Mouse (Mus musculus): ENCODE results near the gene Nos1. TPM values are rescaled to one million over a fixed set of nuclear protein-coding genes. Genes with fewer than 3 reads are reported as not detected.

Gene Nos1
- polyA plus RNA-seq, 1 experiment, result 0.06 TPM

DNA sequence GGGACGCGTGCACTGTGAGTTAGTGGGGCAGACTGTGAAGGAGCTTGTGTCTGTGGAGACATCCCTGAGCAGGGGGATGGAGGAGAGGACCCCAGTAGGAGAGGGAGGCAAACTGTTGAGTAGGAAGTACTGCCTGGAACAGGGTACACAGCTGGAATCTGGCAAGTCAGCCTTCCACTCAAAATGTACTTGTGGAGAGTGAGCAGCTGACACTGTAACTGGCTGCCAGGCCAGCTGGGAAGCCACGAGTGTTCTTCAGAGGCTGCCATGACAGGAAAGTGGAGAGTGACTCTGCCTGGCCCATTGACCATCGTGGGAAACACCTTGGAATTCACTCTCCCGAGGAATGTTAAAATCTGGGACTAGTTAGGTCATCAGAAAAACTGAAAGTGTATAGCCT lies 201.1 kb downstream of the Nos1 start:
- Histone ChIP-seq H3K4me3 (replicated peaks) (no peak overlapping the region), H3K36me3 (replicated peaks; ENCODE audit: low read length) (peaks cover 83% of the 10 kb centered on the region), H3K9me3 (no peaks in the 10 kb centered on the region), H3K27me3 (replicated peaks) (peaks cover 7% of the 10 kb centered on the region), H3K4me1 (peaks cover 20% of the 10 kb centered on the region)
- TF ChIP-seq FLI1 (IDR thresholded peaks at IDR 0.05; ENCODE audit: low read length), result no peak
- no peak for TF ChIP-seq GATA1 (IDR thresholded peaks at IDR 0.05; ENCODE audit: borderline replicate concordance, low read length)

DNA sequence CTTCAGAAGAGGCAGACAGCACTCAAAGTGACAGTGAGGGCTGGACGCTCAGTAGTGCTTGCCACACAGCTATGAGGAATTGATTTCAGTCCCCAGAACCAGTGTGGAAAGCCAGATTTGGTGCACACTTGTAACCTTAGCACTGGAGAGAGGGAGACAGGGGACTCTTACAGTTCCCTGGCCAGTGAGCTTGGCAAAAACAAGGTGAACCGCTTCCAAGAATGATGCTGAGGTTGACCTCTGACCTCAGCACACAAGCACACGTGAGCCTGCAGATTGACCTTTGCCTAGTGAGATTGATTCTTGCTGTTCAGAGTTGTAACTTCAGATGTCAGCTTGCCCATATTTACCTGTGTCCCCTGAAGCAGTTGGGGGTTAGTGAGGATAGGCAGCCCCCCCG lies 205.5 kb downstream of the Nos1 start:
- Histone ChIP-seq H3K36me3 (replicated peaks; ENCODE audit: low read length) (peaks cover 96% of the 10 kb centered on the region), H3K4me1 (peaks cover 7% of the 10 kb centered on the region; the same call in 1 of the 2 replicates), H3K27me3 (replicated peaks) (no peaks in the 10 kb centered on the region), H3K4me3 (replicated peaks) (no peak overlapping the region), H3K9me3 (no peaks in the 10 kb centered on the region)
- TF ChIP-seq GATA1 (IDR thresholded peaks at IDR 0.05; ENCODE audit: borderline replicate concordance, low read length) (no peak), FLI1 (IDR thresholded peaks at IDR 0.05; ENCODE audit: low read length) (no peak)

DNA sequence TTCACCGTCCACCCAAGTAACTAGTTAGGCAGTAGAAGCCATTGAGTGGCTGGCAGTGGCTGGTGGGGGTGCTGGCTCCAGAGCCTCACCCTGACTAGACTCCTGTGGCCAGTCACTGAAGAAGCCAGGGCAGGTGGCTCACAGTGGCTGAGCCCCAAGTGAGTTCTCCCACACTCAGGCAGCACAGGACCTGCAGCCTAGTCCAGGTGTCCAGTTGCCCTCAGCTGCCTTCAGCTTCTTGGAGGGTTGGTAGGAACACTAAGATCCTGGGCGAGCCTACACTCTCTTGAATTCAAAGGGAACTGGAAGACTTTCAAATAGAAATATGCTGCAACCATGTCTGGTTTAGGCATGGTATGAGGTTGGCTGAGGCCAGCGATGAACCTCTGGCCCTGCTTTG lies 207.1 kb downstream of the Nos1 start:
- Histone ChIP-seq H3K4me1 (peaks cover 4% of the 10 kb centered on the region; the same call in 1 of the 2 replicates), H3K36me3 (replicated peaks; ENCODE audit: low read length) (peaks cover 96% of the 10 kb centered on the region), H3K9me3 (no peaks in the 10 kb centered on the region), H3K4me3 (replicated peaks) (no peak overlapping the region), H3K27me3 (replicated peaks) (no peaks in the 10 kb centered on the region)
- no peak for TF ChIP-seq GATA1 (IDR thresholded peaks at IDR 0.05; ENCODE audit: borderline replicate concordance, low read length)
- TF ChIP-seq FLI1 (IDR thresholded peaks at IDR 0.05; ENCODE audit: low read length), result no peak

DNA sequence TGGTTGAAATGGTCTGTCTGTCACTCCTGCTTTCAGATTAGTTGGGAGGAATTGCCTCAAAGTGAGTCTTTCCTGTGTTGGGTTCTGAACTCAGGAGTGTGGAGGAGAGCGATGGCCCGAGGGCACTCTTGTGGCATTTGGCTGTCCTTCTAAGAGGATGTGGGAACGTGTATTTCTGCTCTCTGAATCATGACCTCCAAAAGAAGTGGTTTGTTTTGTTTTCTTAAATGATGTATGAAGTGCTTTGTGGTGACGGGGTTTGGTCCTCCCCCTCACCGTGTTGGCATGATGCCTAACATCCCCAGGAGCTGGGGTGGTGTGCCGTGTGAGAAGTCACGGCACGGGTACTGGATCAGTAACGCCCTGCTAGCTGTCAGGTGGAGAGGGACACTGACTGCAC lies 207.5 kb downstream of the Nos1 start:
- H3K27me3 ChIP-seq (replicated peaks), result no peaks in the 10 kb centered on the region
- TF ChIP-seq GATA1 (IDR thresholded peaks at IDR 0.05; ENCODE audit: borderline replicate concordance, low read length) (no peak), FLI1 (IDR thresholded peaks at IDR 0.05; ENCODE audit: low read length) (no peak)
- H3K36me3 ChIP-seq (replicated peaks; ENCODE audit: low read length), result peaks cover 94% of the 10 kb centered on the region

DNA sequence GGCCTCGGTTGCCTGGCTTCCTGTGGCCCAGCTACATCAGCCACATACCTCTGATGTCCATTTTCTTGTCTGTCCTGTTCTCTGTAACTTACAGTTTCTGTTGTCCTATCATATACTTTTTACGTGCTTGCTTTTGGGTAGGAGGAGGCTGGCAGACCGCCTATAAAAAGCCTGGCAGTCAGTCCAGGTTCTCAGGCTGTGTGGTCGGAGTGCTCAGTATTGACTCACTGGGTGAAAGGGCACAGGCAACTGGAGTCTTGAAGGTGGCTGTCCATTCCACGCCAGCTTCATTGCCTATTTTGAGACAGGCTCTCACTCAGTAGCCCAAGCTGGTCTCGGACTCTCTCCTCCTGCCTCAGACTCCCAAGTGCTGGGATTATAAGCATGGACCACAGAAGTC lies 208.9 kb downstream of the Nos1 start:
- Histone ChIP-seq H3K27me3 (replicated peaks) (no peaks in the 10 kb centered on the region), H3K4me3 (replicated peaks) (no peak overlapping the region), H3K4me1 (peaks cover 4% of the 10 kb centered on the region; the same call in 1 of the 2 replicates), H3K9me3 (no peaks in the 10 kb centered on the region), H3K36me3 (replicated peaks; ENCODE audit: low read length) (peaks cover 94% of the 10 kb centered on the region)
- TF ChIP-seq GATA1 (IDR thresholded peaks at IDR 0.05; ENCODE audit: borderline replicate concordance, low read length) (no peak), FLI1 (IDR thresholded peaks at IDR 0.05; ENCODE audit: low read length) (no peak)

More for the DNA sequence above, 207.5 kb downstream of the Nos1 start:
- Histone ChIP-seq H3K4me1 (peaks cover 4% of the 10 kb centered on the region; the same call in 1 of the 2 replicates), H3K9me3 (no peaks in the 10 kb centered on the region), H3K4me3 (replicated peaks) (no peak overlapping the region)

- TF ChIP-seq GATA1 (IDR thresholded peaks at IDR 0.05; ENCODE audit: borderline replicate concordance, low read length) (no peak), FLI1 (IDR thresholded peaks at IDR 0.05; ENCODE audit: low read length) (no peak)
- Histone ChIP-seq H3K36me3 (replicated peaks; ENCODE audit: low read length) (peaks cover 94% of the 10 kb centered on the region), H3K9me3 (no peaks in the 10 kb centered on the region), H3K4me1 (peaks cover 4% of the 10 kb centered on the region; the same call in 1 of the 2 replicates), H3K4me3 (replicated peaks) (no peak overlapping the region), H3K27me3 (replicated peaks) (no peaks in the 10 kb centered on the region)
Observed at GRCm38 (mm10) chr5:117990957-117991356, 210.1 kb downstream of the Nos1 start.

- TF ChIP-seq FLI1 (IDR thresholded peaks at IDR 0.05; ENCODE audit: low read length), result no peak
- no peak for TF ChIP-seq GATA1 (IDR thresholded peaks at IDR 0.05; ENCODE audit: borderline replicate concordance, low read length)
- peaks cover 92% of the 10 kb centered on the region for H3K36me3 ChIP-seq (replicated peaks; ENCODE audit: low read length)
Observed at GRCm38 (mm10) chr5:117993550-117993949, 212.7 kb downstream of the Nos1 start.

GRCm38 (mm10) chr5:117995372-117995901 lies 214.6 kb downstream of the Nos1 start:
- TF ChIP-seq GATA1 (IDR thresholded peaks at IDR 0.05; ENCODE audit: borderline replicate concordance, low read length) (no peak), FLI1 (IDR thresholded peaks at IDR 0.05; ENCODE audit: low read length) (no peak)
- no peak overlapping the region for H3K4me3 ChIP-seq (replicated peaks)
- H3K4me1 ChIP-seq, result peaks cover 27% of the 10 kb centered on the region
- H3K36me3 ChIP-seq (replicated peaks; ENCODE audit: low read length), result peaks cover 94% of the 10 kb centered on the region
- H3K27me3 ChIP-seq (replicated peaks), result no peaks in the 10 kb centered on the region
- no peaks in the 10 kb centered on the region for H3K9me3 ChIP-seq

More at GRCm38 (mm10) chr5:117993550-117993949, 212.7 kb downstream of the Nos1 start:
- Histone ChIP-seq H3K9me3 (no peaks in the 10 kb centered on the region), H3K4me1 (peaks cover 14% of the 10 kb centered on the region), H3K27me3 (replicated peaks) (no peaks in the 10 kb centered on the region), H3K4me3 (replicated peaks) (no peak overlapping the region)

GRCm38 (mm10) chr5:117995911-117996310 lies 215.1 kb downstream of the Nos1 start:
- no peak overlapping the region for H3K4me3 ChIP-seq (replicated peaks)
- H3K4me1 ChIP-seq, result peaks cover 32% of the 10 kb centered on the region
- H3K36me3 ChIP-seq (replicated peaks; ENCODE audit: low read length), result peaks cover 94% of the 10 kb centered on the region
- no peaks in the 10 kb centered on the region for H3K9me3 ChIP-seq
- H3K27me3 ChIP-seq (replicated peaks), result no peaks in the 10 kb centered on the region
- TF ChIP-seq GATA1 (IDR thresholded peaks at IDR 0.05; ENCODE audit: borderline replicate concordance, low read length) (no peak), FLI1 (IDR thresholded peaks at IDR 0.05; ENCODE audit: low read length) (no peak)

DNA sequence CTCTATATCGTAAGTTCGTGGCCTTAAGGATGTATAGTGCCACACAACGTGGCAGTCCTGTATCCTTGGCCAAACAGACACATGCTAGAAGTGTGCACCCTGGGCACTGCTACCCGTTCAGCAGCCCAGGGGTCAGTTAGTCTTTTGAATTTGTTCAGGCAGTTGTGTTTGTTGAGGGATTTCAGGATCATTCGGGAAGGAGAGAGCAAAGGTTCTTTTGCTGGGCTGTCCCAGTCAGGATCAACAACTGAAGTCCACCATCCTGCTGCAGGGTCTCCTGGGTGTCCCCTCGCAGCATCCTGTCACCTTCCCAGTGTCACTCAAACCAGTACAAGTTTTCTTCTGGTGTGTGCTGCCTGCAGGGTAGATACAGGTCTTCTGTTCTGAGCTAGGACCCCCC lies 215.7 kb downstream of the Nos1 start:
- Histone ChIP-seq H3K4me1 (peaks cover 34% of the 10 kb centered on the region), H3K4me3 (replicated peaks) (no peak overlapping the region), H3K36me3 (replicated peaks; ENCODE audit: low read length) (peaks cover 93% of the 10 kb centered on the region), H3K27me3 (replicated peaks) (no peaks in the 10 kb centered on the region), H3K9me3 (no peaks in the 10 kb centered on the region)
- TF ChIP-seq FLI1 (IDR thresholded peaks at IDR 0.05; ENCODE audit: low read length), result no peak
- TF ChIP-seq GATA1 (IDR thresholded peaks at IDR 0.05; ENCODE audit: borderline replicate concordance, low read length), result no peak

All from megakaryocyte, embryonic 14.5 days (primary cell).